Mouse (Mus musculus) cerebellum, postnatal 36 days (tissue): ENCODE data around the gene Ei24.

Source experiments
- DNase-seq, 2 experiments: peaks; one replicate each; pipeline ENCODE4 v3.0.0; 2021 to 2022; ENCODE audit warnings: mixed read lengths in 2 of 2

The Ei24 gene

GRCm38 (mm10) chr9:36796781-36797555, at the start of gene Ei24:
TSS of gene Ei24 (minus strand) at chr9:36797393.
- peak; percentile 95 to 97 for DNase-seq

- DNase-seq = no peak
Observed at GRCm38 (mm10) chr9:36846346-36846745, 49.2 kb upstream of the Ei24 start.

- DNase-seq = peak; percentile 55 to 64
Observed at GRCm38 (mm10) chr9:36833914-36834313, 36.7 kb upstream of the Ei24 start.

GRCm38 (mm10) chr9:36833043-36833881, 36.1 kb upstream of the Ei24 start:
- DNase-seq = peak; percentile 59 to 70

GRCm38 (mm10) chr9:36832529-36832928, 35.3 kb upstream of the Ei24 start:
- peak; percentile 91 to 93 for DNase-seq

- no peak for DNase-seq
Observed at GRCm38 (mm10) chr9:36831401-36831800, 34.2 kb upstream of the Ei24 start.

GRCm38 (mm10) chr9:36826612-36827363, 29.6 kb upstream of the Ei24 start:
- DNase-seq = no peak

- no peak for DNase-seq
Observed at GRCm38 (mm10) chr9:36822024-36822423, 24.8 kb upstream of the Ei24 start.

GRCm38 (mm10) chr9:36821644-36822000, 24.4 kb upstream of the Ei24 start, which contains the start of gene Fez1:
TSS of gene Fez1 (plus strand) at chr9:36821864.
- DNase-seq = peak; percentile 66 to 69

GRCm38 (mm10) chr9:36820969-36821643, 23.9 kb upstream of the Ei24 start:
- no peak for DNase-seq

- DNase-seq = no peak
Observed at GRCm38 (mm10) chr9:36818905-36819304, 21.7 kb upstream of the Ei24 start.

GRCm38 (mm10) chr9:36814486-36814885, 17.3 kb upstream of the Ei24 start:
- no peak for DNase-seq

- DNase-seq = no peak
Observed at GRCm38 (mm10) chr9:36808126-36808785, 11.1 kb upstream of the Ei24 start.

GRCm38 (mm10) chr9:36805256-36805975, 8.2 kb upstream of the Ei24 start:
- DNase-seq = no peak

GRCm38 (mm10) chr9:36803926-36804325, 6.7 kb upstream of the Ei24 start:
- DNase-seq = no peak

- DNase-seq = no peak
Observed at GRCm38 (mm10) chr9:36803386-36803785, 6.2 kb upstream of the Ei24 start.

GRCm38 (mm10) chr9:36802951-36803350, 5.8 kb upstream of the Ei24 start:
- DNase-seq = no peak

GRCm38 (mm10) chr9:36801961-36802360, 4.8 kb upstream of the Ei24 start:
- no peak for DNase-seq

GRCm38 (mm10) chr9:36796224-36796623, 969 bp downstream of the Ei24 start:
- no peak for DNase-seq

GRCm38 (mm10) chr9:36795556-36795955, 1.6 kb downstream of the Ei24 start:
- no peak for DNase-seq

- no peak for DNase-seq
Observed at GRCm38 (mm10) chr9:36794487-36794886, 2.7 kb downstream of the Ei24 start.
